Mouse (Mus musculus) adrenal gland, adult 10 weeks (tissue): ENCODE measurements around the gene Gm5788. TPM values are rescaled to one million over a fixed set of nuclear protein-coding genes. Genes with fewer than 3 reads are reported as not detected.

Experiments used
- polyA plus RNA-seq: library from polyadenylated mRNA; stranded (reverse); fragments of 350-450 nt; fragmentation: Illumina TruSeq; extraction: RNeasy Lipid Tissue Mini Kit (QIAGEN cat#74804); gene quantifications from one replicate; pipeline ENCODE4 v1.2.3, GENCODE M21; 2014; ENCODE audit warnings: low read depth, low replicate concordance

Gm5788 gene
- not detected for polyA plus RNA-seq

GRCm38 (mm10) chr12:87494421-87494820 lies at the start of gene Gm5788:
Gm5788 (plus strand) TSS chr12:87494721.

GRCm38 (mm10) chr12:87471964-87472786 lies 22.3 kb upstream of the Gm5788 start, which contains the start of gene Snw1:
Snw1 (minus strand) TSS chr12:87472274.

GRCm38 (mm10) chr12:87514016-87514415 lies 19.5 kb downstream of the Gm5788 start, which contains the start of gene Gm8300:
Gm8300 (plus strand) TSS chr12:87514316.

Other genes starting within 250 kb of the Gm5788 start
- gene Vipas39, start 228.5 kb upstream of the Gm5788 start, polyA plus RNA-seq: 22.5 TPM
- gene Ahsa1, start 228.2 kb upstream of the Gm5788 start, polyA plus RNA-seq: 198 TPM
- gene Ism2, start 195.0 kb upstream of the Gm5788 start, polyA plus RNA-seq: not detected
- 359 TPM for gene Sptlc2, start 106.4 kb upstream of the Gm5788 start, polyA plus RNA-seq
- 171 TPM for gene Slirp, start 50.8 kb upstream of the Gm5788 start, polyA plus RNA-seq
- 20.1 TPM for gene Alkbh1, start 50.7 kb upstream of the Gm5788 start, polyA plus RNA-seq
- 102 TPM for gene Snw1, start 22.4 kb upstream of the Gm5788 start, polyA plus RNA-seq
- not detected for gene Gm8300, start 19.6 kb downstream of the Gm5788 start, polyA plus RNA-seq
- not detected for gene Oog1, start 108.0 kb downstream of the Gm5788 start, polyA plus RNA-seq
- gene Gm4027, start 124.1 kb downstream of the Gm5788 start, polyA plus RNA-seq: not detected
- not detected for gene Gm16381, start 149.9 kb downstream of the Gm5788 start, polyA plus RNA-seq